Mouse (Mus musculus): ENCODE measurements at regions not wholly inside any gene's neighbourhood (a gene's known extent, or its start where the extent isn't known, plus 50 kb on each side); places are given as distances from the start of the nearest gene placed in this dataset.

- TF ChIP-seq CTCF (IDR thresholded peaks at IDR 0.05; ENCODE audit: low read depth) (no peak), EP300 (IDR thresholded peaks at IDR 0.05; ENCODE audit: low read depth) (no peak)
These were observed 94.9 kb upstream of the Rab39b start for GRCm38 (mm10) chrX:75672976-75673375.

All from heart, postnatal 0 days (tissue).